Mouse (Mus musculus): Measurements from ENCODE around the gene Paxbp1.

DNA sequence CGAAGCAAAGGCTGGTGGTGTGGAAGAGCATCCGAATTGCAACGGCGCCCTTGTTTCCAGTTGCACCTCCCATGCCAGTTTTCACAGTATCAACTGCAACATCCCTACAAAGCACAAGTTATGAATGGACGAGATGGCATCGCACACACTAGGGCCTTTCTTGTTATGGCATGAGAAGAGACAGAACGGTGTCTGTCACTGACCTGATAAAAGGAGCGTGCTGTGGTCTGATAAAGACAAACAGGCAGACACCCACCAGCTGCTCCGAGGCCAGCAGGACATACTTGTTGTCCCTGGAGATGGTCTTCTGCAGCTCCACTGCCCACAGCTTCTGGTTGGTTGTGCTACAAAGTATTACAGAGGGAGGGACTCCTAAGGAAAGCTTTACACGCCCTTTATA is 80.0 kb downstream of the Paxbp1 start:
- no peak for TF ChIP-seq CTCF (IDR thresholded peaks at IDR 0.05; ENCODE audit: borderline replicate concordance, control insufficient read depth, extremely low read depth, insufficient read depth, low read length, poor library complexity)
- TF ChIP-seq POLR2A (IDR thresholded peaks at IDR 0.05; ENCODE audit: control insufficient read depth, extremely low read depth, insufficient read depth, low read length, poor library complexity), result no peak

Data from thymus, adult 2 months (tissue).